Mouse (Mus musculus) olfactory bulb, adult 2 months (tissue): ENCODE data around the gene Myo5a. TPM values are rescaled to one million over a fixed set of nuclear protein-coding genes. Genes with fewer than 3 reads are reported as not detected.

ENCODE experiments used
- H3K27ac ChIP-seq: fragments of 200-500 bp; 2 replicates; pipeline ENCODE4 v1.5.1; 2012; ENCODE audit warnings: low read depth, low read length; ENCODE audit not compliant: insufficient read depth
- H3K4me1 ChIP-seq: fragments of 200-500 bp; 2 replicates; pipeline ENCODE4 v1.6.1; 2012; ENCODE audit warnings: low read length; ENCODE audit not compliant: control insufficient read depth, insufficient read depth
- H3K4me3 ChIP-seq: fragments of 200-500 bp; 2 replicates; pipeline ENCODE4 v1.5.1; 2012; ENCODE audit warnings: mild to moderate bottlenecking, low read depth, low read length, moderate library complexity; ENCODE audit not compliant: insufficient read depth
- CTCF ChIP-seq: fragments of 200-500 bp; IDR thresholded peaks from 2 replicates; pipeline ENCODE4 v1.5.1; 2012; ENCODE audit warnings: low read depth, mild to moderate bottlenecking, low read length, moderate library complexity; ENCODE audit not compliant: insufficient read depth
- POLR2A ChIP-seq: fragments of 200-500 bp; IDR thresholded peaks from 2 replicates; pipeline ENCODE4 v1.6.1; 2012; ENCODE audit warnings: mild to moderate bottlenecking, low read depth, low read length, moderate library complexity; ENCODE audit not compliant: insufficient read depth
- WGBS: fragments of 180-500 bp; shearing (Covaris S2); methylation state at CpG from one replicate; pipeline ENCODE4 v1.1.7; 2018; 5-methylcytosine and 5-hydroxymethylcytosine counted together
- polyA plus RNA-seq: library from polyadenylated mRNA; stranded (reverse); fragments of >200 nt; gene quantifications from 2 replicates; pipeline ENCODE4 v1.2.4, GENCODE M21; 2012; ENCODE audit warnings: low replicate concordance; ENCODE audit not compliant: missing spikeins, insufficient read depth, insufficient read length

Gene Myo5a
- polyA plus RNA-seq, 1 experiment: 292 TPM

DNA sequence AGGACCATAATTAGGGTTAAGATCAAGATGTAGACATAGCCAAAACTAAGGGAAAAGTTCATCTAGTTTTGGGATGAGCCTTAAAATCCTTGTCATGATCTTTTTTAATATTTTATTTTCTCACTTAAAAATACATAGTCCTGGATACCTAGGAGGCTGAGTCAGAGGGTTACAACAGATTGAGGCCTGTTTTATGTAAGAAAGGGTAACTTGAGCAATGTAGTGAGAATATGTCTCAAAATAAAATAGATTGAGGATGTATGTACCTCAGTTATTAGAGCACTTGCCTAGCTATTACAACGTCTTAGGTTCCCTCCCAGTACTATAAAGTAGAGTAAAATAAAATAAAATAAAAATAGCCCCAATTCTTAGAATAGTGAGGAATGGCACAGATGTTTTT, 21.3 kb downstream of the Myo5a start:
- TF ChIP-seq CTCF (no peak), POLR2A (no peak)
- no peak overlapping the region for H3K27ac ChIP-seq
- H3K4me1 ChIP-seq: peaks cover 7% of the 10 kb centered on the region
- H3K4me3 ChIP-seq: no peak overlapping the region
- 30% methylated on average over 1 of the region's 1 CpGs for WGBS

DNA sequence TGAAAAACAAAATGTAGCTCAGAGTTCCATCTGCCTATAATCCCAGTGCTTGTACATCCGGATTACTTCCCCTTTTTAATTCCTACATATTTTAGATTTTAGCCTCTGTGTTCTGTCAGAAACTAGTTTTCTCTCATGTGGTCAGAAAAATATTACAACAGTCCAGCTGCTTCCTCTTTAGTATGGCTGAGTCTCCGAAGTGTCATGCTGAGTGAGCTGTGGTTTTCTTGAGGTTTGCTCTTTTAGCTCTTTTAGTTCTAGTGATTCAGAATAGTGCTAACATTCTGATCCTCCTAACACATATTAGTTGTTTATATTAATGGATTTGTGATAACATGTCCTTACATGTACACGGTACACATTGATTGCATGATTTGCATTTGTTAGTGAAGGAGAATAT, 23.9 kb downstream of the Myo5a start:
- 74% methylated on average over 3 of the region's 3 CpGs for WGBS
- Histone ChIP-seq H3K4me1 (peaks cover 5% of the 10 kb centered on the region; the same call in 1 of the 2 replicates), H3K4me3 (no peak overlapping the region), H3K27ac (no peak overlapping the region)
- TF ChIP-seq POLR2A: no peak
- no peak for TF ChIP-seq CTCF

DNA sequence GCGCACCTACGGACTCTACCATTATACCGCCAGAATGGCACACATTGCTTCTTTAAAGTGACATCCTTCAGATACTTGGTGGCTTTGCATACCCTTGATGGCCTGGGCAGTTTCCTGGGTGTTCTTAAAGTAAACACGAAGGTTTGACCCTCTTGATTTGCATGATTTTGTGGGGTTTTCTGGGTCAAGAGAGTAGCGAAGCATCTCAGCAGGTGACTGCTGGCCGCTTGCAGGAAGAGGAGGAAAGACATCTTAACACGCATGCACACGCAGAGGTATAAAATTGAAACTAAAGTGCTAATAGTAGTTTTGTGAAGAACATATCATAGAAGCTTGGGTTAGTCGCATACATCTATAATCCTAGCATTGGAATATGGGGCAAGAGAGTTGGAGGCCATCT, 28.1 kb downstream of the Myo5a start:
- H3K4me1 ChIP-seq: no peaks in the 10 kb centered on the region
- WGBS: 97% methylated on average over 9 of the region's 9 CpGs
- no peak overlapping the region for H3K27ac ChIP-seq
- no peak overlapping the region for H3K4me3 ChIP-seq
- TF ChIP-seq POLR2A (no peak), CTCF (no peak)

DNA sequence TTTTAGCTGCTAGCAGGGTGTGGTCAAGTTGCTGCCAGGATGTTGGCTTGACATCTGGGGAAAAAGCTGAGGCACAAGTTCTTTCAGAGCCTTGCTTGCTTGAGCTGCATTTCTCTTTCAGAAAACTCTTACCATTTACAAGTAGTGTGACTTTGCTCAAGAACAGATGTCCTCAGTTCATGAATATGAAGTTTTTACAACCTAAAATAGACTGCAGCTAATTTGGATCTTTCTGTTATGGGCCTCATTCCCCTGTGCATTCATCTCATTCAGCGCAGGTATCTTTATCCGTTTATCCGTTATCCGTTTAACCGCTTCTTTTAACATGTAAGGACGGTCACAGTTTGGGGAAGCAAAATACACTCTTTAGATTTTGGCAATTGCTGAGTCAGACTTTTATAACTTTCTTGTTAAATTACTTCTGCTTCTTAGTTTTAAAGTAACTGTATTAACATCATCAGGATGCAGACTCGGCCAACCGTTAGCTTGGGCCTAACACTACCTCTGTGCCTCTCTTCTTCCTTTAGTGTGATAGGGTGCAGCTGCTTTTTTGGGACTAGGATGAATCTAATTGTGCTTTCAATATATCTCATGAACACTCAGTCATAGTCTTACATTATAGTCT, 29.5 kb downstream of the Myo5a start:
- Histone ChIP-seq H3K4me1 (no peaks in the 10 kb centered on the region), H3K4me3 (no peak overlapping the region), H3K27ac (no peak overlapping the region)
- WGBS: 76% methylated on average over 8 of the region's 8 CpGs
- TF ChIP-seq CTCF (no peak), POLR2A (no peak)

DNA sequence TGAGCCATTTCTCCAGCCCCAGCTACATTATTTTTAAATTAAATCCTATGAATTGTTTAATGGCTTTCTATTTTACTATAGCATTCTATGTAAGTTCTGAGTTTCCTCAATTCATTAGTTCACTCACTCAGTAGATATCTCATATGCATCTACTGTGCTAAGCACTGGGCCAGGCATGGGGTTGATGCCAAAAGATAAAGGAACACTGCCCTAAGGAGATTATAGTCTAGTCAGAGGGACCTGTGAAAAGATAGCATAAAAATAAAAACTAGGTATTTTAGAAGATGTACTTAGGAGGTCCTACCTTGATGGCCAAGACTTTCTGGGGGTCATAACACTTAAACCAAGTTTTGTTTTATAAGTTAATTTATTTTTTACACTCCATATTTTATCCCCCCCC, 31.3 kb downstream of the Myo5a start:
- Histone ChIP-seq H3K4me3 (no peak overlapping the region), H3K27ac (no peak overlapping the region), H3K4me1 (no peaks in the 10 kb centered on the region)
- no peak for TF ChIP-seq POLR2A
- no peak for TF ChIP-seq CTCF

DNA sequence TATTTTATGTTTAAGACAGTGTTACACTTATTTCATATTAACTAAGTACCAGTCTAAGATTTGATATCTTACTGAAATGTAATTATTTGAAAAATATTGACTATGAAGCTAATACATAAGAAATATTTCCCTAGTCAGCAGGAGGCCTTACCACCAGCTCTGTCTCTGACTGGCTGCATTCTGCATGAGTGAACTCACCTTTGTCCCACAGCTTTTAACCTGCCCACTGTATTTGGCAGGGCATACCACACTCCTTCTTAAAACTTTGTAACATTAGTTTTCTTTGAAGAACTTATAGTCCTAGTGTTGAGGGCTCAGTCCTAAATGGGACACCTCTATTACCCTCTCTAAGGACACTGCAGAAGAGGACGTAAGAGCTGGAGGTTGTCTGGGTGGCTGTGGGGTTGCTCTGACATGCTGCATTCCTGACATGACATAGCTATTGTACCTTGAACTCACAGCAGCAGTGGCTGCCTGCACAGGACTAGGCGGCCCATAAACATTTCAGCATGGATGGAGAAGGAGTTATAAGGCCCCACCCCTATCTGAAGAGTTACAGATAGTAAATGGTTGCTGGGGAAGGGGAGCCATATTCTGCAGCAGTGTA, 45.9 kb downstream of the Myo5a start:
- 89% methylated on average over 2 of the region's 2 CpGs for WGBS
- Histone ChIP-seq H3K4me1 (no peaks in the 10 kb centered on the region), H3K4me3 (no peak overlapping the region), H3K27ac (no peak overlapping the region)
- TF ChIP-seq POLR2A: no peak
- TF ChIP-seq CTCF: no peak

DNA sequence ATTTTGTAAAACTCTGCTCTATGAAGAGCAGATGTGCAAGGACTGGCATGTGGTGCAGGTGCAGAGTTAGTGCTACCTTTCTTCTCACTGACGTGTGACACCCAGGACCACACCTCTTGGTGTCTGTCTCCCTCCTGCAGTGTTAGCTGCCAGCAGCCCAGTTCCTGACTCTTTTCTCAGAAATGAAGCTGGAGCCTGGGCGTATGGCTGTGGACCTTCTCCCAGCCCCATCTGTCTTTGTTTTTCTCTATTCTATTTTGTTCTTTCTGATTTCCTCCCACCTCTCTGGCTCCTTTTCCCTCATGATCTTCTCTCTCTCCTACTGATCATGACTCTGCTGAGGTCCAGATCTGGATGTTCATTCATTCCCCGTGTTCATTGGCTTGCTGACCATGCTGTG, 50.3 kb downstream of the Myo5a start:
- Histone ChIP-seq H3K4me3 (no peak overlapping the region), H3K4me1 (no peaks in the 10 kb centered on the region), H3K27ac (no peak overlapping the region)
- 85% methylated on average over 3 of the region's 3 CpGs for WGBS
- TF ChIP-seq CTCF (no peak), POLR2A (no peak)

DNA sequence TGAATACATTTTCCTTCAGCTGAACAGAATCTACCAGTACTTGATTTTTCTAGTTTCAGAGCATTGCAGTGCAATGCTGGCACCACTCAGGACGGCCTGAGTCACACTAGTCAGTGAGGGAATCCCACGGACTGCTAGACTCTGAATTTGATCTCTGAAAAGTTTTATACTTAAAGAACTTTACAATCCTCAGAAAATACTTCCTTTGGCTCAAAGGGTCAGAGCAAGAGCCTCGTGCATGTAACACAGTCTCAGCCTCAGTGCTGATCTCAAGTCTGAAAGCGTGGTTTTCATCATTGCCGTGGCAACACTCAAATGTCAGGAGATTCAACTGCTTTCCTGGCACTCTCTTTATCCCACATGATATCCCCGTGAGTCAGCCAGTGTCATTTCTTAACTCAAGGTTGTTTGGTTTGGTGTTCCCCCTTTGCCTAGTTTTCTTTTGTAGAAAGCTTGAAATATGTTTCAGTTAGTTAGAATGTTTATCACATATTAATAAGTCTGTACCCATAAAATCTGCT, 53.4 kb downstream of the Myo5a start:
- Histone ChIP-seq H3K27ac (no peak overlapping the region), H3K4me3 (no peak overlapping the region), H3K4me1 (no peaks in the 10 kb centered on the region)
- 38% methylated on average over 6 of the region's 6 CpGs for WGBS
- TF ChIP-seq POLR2A: no peak
- TF ChIP-seq CTCF: no peak

DNA sequence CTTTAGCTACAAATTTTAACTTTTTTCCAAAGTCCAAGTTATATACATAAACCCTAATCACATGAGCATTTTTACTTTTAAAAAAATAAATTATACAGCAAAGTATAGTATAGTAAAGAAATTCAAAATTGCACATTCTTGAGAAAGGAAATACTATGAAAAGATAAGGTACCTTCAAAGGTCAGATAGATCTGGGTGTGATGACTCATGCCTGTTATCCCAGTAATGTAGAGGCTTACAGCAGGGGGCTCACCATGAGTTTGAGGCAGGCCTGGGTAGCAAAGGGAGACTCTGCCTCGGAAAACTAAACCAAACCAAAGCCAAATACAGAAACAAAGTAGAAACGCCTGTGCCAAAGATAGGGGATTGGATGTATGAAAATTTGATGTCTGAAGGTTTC, 59.7 kb downstream of the Myo5a start:
- H3K4me1 ChIP-seq: no peaks in the 10 kb centered on the region
- 56% methylated on average over 2 of the region's 2 CpGs for WGBS
- H3K4me3 ChIP-seq: no peak overlapping the region
- TF ChIP-seq CTCF (no peak), POLR2A (no peak)
- no peak overlapping the region for H3K27ac ChIP-seq
